Mouse (Mus musculus): ENCODE measurements around the gene Gpsm1.

Gene Gpsm1

DNA sequence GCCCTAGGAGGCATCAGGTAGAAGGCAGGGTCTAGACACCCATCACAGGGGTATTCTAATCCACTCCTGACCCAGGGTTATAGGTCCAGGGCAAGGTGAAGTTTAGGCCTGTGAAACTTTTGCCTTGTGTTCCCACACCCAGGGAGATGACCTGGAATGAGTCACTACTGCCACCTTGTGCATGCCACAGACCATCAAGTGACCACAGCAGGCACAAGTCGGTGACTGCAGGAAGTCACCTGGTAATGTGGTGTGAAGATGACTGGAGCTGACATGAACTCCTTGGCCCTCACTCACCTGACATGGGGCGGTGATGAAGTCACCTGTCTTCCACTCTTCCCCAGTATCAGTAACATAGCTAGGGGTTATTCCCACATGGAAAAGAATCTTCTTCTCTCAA is 2.5 kb upstream of the Gpsm1 start:
- no peak for DNase-seq (ENCODE audit: low spot score)

DNA sequence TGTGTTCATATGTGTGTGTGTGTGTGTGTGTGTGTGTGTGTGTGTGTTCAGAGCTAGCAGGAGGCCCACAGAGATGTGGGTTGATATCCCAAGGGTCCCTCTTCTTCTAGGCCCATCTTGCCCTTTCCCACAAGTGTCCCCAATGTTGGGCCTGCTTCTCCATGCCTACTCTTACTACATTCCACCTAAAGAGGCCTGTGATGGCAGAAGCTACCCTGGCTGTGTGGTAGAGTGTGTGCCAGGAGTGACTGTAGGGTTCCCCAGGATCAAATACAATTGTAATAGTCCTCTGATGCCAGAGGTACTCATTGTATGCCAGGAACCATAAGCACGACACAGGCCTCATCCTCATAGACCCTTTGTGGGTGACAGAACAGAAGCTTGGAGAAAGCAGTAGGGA is 1.9 kb upstream of the Gpsm1 start:
- no peak for DNase-seq (ENCODE audit: low spot score)

DNA sequence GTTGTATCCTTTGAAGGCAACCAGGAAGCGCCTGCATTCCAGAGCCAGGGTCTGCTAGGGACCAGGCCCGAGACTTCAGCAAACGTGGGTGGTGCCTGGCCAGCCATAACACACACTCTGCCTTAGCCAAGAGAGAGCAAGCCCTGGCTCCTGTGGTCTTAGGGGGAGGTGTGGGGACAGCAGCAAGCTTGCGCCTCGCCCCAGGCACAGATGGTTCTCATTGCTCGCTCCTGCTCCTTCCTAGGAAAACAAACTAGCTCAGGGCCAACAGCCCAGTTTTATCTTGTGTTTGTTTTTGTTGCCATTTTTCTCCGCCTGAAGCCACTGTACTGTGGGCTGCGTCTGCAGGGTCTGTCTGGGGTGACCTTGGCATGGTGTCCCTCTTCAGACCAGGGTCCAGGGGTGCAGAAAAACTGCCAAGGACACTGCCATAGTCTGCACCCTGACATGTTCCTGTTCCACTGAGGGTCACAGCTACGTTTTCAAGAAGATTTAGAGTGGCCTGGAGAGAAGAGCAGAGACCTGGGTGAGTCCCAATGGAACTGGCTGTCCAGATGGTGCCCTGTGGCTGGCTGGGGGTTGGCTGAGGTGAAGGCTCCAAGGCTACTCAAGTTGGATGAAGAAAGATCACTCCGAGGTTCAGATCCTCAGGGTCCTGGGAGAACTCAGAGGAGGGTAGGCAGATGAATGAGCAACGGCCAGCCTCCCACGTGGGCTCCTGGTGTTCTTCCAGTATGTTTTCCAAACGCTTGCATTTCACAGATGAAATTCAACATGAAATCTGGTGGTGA is 839 bp upstream of the Gpsm1 start:
- peak; percentile 42 for DNase-seq (ENCODE audit: low spot score)

DNA sequence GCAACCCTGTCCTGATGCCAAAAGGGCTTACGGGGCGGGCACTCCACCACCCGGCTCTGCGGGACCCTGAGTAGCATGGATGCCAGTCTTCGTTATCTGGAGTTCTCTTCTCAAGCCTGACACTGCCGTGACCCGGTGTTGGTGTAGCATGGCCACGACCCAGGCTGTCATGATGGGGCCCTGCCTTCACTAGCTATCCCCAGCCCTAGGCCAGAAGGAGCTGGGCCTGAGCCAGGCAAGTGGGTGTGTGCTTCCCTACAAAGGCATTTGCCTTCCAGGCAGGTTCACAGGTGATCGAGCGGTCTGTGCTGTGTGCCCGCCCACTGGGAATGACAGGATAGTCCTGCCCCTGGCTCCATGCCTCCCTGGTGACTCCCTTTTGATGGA is 603 bp downstream of the Gpsm1 start:
- DNase-seq (ENCODE audit: low spot score): no peak

DNA sequence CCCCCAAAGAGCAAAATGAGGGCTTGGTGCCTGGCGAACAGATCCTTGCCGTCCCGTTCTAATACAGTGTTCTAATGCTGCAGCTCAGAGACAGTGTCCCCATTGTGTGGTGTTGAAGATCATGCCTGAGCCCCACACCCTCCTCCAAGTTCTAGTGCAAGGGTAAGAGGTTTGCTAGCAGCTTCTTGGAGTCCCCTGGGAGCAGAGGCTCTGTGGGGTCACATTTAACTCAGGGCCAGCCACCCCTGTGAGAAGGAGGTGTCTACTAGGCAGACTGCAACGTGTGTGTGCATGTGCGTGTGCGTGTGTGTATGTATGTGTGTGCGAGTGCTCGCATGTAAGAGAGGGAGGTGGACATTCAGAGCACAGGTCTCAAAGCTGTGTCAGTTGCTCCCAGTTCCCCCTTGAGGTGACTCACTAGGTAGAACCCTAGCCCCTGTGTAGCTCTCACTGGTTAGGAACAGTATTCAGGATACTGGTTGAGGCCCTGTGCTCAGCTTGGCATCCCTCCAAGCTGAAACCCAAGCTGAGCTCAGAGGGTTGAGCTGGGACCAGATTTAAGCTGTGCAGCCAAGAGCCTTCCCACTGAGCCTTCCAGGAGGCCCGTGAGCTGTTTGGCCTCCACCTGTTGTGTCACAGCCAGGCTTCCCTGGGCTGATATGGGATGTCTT is 1.4 kb downstream of the Gpsm1 start:
- no peak for DNase-seq (ENCODE audit: low spot score)

DNA sequence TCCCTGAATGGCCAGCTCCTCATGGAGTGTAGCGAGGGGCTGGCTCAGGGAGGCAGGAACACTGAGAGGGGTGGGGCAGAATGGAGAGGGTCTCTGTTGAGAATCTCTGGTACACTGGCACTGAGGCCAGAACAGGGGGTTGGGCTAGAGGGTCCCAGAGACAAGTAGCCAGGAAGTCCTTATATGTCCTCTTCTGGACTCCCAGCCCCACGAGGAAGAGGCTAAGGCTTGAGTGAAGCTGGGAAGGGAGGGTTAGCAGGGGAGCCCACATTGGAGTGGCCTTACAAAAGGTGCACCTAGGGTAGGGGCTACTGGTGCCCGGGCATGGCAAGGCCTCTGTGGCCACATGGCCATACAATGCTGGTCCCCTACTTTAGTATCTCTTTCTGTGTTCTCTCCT is 2.1 kb downstream of the Gpsm1 start:
- no peak for DNase-seq (ENCODE audit: low spot score)

DNA sequence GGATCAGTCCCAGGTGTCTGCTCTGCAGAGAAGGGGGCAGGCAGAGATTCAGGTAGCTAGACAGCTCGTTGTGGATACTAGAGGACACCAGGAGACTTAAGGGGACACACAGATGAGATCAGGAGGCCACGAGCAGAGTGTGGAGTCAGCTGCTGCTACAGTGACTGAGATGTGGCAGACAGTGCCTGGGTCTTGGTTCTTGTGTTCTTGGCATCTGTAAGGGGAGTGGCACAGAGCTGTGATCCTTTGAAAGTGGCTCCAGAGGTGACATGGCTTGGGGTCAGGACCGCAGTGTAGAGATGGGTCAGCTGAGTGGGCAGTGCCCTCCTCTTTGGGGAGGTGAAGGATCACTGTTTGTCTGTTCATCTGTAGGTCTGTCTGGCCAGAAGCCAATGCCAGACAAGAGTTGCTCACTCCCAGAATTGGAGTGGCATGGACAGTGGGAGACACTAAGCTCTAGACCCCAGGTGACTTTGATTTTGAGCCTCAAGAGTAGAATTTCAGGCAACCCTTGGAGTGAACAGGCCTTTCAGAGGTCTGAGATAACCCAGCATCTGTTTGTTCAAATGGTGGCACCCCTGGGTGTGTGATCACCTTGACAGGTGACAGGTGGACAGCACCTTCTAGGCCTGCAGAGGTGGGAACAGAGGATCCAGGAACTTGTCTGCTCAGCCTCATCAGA is 2.8 kb downstream of the Gpsm1 start:
- DNase-seq (ENCODE audit: low spot score): no peak

DNA sequence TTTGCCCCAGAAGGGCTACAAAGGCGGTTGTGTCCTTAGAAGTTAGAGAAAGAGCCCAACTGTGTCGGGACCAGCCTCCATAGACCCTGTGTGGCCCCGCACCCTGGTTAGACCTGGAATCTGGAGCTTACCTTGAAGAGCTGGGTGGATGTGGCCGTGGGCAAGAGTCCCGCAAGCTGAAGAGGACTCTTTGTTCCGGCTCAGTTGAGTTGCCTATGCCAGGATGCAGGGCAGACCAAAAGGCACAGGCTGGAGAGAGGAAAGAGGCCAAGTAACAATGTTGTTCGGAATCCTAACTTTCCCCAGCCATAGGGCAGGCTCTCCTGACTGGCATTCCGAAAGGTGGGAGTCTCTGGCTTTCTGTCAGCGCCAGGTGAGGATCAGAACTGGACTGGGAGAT is 3.8 kb downstream of the Gpsm1 start:
- no peak for DNase-seq (ENCODE audit: low spot score)

DNA sequence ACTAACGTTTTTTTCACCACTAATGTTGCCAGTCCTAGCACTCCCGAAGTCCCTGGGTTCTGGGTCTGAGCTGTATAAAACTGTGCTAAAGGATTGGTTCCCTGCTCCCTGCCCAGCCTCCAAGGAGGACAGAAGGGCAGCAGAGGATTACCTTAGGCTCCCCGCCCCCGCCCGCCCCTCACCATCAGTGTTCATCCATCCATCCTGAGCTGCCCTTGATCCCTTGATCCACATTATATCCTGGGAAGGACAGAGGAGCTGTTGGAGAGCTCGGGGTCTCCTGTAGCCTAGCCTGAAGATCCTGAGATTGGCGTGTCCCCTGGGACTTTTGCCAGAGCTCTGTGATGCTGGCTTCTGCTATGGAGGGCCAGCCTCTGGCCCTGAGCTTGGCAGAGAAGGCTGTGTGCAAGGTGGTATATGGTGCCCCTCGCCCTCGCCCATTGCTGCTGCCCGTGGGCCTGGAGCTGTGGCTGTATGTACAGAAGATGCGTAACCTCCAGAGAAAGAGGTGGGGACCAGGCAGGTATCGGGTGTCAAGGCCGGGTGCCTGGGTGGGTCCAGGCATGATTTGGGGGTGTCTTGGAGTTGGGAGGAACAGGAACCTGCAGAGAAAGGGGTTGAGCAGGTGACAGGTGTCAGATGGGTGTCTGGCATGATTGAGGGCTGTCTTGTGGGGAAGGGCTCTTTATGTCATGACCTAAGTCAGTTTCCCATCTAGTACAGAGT is 4.4 kb downstream of the Gpsm1 start:
- no peak for DNase-seq (ENCODE audit: low spot score)

DNA sequence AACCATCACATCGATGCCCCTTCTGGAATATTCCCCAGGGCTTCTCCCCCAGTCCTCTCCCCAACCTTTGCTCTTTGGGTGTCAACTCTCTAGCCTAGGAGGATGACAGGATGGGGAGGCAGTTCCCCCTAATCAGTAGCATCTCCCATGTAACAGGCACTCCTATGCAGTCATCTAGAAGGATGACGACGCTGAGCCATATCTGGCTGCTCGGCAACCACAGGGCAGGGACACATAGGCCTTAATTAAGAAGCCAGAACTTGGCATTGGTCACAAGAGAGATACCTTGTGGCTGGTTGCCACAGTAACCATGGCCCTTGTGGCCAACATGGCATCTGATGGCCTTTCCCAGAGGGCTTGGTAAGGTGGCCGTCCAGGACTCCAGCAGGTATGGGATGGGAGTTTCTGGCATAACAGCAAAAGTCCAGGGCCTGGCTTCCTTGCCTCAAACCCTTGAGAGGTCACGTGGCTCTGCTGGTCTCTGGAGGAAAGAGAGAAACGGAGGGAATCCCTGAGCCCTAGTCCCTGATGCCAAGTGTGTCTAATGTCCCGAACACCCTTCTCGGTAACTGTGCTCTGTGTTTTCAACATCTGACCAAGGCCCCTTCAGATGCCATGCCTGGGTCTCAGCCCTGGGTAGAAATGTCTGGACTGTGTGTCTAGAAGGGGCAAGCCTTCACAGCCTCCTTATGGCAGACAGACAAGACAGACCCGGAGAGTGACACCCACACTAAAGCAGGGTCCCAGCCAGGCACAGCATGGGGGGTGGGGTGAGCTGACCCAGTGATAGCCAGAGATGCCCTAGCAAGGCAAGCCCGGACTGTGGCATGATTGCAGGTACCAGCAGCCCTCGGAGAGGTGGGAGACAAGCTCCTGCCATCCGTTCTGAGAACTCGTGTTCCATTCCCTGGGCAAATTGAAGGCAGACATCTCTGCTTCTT is 5.2 kb downstream of the Gpsm1 start:
- DNase-seq (ENCODE audit: low spot score): no peak

DNA sequence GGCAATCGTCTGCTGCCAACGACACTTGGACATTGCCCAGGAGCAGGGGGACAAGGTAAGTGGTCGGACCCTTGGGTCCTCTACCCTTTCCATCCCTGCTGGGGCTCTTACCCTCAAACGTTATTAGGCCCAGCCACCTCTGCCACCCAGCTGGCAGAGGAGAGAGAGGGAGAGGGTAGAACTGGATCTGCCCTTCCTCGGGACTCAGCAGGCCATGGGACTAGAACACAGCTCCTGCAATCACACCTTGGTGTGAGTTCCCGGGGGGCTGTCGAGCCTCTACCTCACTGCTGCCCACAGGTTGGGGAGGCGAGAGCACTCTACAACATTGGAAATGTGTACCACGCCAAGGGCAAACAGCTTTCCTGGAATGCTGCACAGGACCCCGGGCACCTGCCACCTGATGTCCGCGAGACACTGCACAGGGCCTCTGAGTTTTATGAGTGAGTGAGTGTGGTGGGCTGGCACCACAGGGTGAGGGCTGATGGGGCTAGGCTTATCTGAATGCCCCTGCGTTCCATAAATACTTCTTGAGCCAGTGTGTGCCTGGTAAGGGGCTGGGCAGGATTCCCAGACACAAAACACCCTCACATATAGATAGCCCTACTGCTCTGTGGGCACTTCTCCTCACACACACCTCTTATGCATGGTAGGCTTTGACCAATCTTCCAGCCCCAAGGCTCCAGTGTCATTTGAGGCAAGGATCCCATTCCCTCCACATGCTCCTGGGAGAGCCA is 8.4 kb downstream of the Gpsm1 start:
- DNase-seq (ENCODE audit: low spot score): no peak

DNA sequence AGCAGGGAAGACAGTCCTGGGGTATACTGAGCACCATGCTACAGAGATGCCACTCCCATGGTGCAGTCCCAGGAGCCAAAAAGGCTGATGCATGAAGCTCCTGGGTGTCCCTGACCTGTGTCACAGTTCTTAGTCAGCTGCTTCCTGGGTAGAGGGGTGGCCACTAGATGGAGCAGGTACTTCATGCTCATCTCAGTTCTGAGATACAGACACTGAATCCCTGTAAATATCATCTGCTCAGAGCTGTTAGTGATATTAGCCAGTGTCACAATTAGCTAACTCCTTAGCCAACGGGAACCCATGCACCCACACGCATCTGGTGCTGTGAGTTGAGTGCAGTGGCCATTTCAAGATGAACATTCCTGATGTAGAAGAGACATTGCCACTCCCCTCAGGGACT is 9.6 kb downstream of the Gpsm1 start:
- no peak for DNase-seq (ENCODE audit: low spot score)

DNA sequence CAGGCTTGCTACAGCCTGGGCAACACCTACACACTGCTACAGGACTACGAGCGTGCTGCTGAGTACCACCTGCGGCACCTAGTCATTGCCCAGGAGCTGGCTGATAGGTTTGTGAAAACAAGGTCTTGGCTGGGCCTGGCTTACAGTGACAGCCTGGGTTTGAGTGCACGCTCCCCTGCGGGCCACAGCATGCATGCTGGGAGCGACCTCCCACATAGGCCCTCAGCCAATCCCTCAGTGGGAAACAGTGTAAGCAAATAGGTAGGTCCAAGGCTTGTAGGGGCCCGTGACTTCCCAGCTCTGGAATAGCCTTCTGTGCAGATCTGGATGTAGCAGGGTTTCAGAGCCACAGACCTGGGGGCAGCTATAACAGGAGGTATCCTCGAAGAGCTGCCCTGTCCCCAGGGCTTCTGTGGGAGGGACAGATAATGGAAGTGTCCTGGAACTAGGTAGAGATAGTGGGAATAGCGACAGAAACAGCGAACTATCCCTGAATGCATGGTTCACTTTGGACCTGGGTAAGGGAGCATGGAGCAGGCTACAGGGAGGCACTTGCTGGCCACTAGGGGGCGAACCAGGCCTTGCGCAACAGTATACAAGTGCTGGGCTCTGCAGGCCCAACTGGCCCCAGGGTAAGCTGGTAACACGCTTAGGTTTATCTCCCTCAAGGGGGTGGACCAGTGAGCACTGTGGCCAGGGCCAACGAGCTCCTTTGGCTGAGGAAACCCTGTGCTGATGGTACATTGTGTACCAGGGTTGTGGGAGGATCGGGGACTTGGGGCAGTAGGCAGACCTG is 10.3 kb downstream of the Gpsm1 start:
- DNase-seq (ENCODE audit: low spot score): peak; percentile 54

DNA sequence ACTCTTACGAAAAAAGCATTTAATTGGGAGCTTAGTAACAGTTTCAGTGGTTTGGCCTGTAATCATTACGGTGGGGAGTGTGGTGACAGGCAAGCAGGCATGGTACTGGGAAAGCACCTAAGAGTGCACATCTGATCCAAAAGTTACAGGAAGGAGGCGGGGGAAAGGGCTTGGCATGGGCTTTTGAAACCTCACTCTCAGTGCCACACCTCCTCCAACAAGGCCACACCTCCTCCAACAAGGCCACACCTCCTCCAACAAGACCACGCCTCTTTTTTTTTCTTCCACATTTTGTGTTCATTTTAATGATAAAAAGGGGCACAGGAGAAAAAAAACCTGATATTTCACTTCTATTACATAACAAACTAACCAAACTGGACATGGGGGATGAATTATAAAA is 12.5 kb downstream of the Gpsm1 start:
- DNase-seq (ENCODE audit: low spot score): no peak

DNA sequence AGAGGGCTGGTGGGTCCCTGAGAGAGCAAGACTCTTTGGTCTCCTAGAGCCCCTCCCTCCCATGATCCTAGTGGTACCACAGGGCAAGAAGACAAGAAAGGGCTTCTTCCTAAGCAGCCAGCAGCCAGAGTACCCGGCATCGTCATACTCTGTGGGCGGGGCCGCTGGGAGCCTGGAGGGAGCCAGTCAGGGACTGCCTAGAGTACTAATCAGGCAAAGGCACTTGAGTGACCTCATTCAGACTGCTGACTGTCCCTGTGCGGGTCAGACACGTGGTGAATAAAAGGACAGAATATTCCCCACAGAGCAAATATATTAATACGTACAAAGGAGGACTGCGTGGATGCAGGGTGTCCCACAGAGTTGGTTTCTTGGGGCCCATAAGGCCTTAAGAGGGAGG is 14.1 kb downstream of the Gpsm1 start:
- DNase-seq (ENCODE audit: low spot score): no peak

DNA sequence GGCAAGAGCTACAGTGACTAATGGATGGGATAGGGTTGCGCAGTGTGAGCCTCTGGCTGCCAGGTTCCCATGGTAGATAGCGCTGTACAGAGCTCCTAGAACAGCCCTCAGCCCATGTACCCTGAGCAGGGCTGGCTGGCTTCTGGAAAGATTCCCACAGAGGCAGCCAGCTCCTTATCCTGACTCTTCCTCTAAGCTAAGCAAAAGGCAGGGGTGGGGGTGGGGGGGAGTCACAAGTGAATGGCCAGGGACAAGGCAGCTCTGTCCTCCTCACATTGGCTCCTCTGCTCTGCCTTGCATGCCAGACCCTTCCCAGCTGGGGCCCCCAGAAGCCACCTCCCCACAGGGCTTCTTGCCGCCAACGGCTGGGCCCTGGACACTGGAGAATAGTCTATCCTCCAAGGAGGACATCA is 14.7 kb downstream of the Gpsm1 start:
- DNase-seq (ENCODE audit: low spot score): no peak

DNA sequence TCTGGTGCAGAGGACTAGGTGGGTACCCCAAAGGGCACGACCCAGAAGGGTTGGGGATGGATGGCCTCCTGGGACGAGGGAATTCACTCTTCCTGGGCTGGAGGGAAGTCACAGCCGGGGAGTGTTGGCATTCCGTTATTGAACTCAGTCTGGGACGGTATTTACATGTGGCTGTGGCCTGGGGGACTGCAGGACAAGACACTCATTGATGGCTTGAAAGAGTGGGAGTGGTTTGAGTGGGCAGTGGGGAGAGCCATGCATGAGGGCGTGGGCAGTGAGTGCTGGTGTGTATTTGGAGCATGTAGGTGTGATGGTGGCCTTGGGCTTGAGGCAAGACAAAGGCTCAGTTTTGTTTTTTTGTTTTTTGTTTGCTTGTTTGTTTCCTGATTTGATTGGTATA is 15.4 kb downstream of the Gpsm1 start:
- DNase-seq (ENCODE audit: low spot score): no peak

DNA sequence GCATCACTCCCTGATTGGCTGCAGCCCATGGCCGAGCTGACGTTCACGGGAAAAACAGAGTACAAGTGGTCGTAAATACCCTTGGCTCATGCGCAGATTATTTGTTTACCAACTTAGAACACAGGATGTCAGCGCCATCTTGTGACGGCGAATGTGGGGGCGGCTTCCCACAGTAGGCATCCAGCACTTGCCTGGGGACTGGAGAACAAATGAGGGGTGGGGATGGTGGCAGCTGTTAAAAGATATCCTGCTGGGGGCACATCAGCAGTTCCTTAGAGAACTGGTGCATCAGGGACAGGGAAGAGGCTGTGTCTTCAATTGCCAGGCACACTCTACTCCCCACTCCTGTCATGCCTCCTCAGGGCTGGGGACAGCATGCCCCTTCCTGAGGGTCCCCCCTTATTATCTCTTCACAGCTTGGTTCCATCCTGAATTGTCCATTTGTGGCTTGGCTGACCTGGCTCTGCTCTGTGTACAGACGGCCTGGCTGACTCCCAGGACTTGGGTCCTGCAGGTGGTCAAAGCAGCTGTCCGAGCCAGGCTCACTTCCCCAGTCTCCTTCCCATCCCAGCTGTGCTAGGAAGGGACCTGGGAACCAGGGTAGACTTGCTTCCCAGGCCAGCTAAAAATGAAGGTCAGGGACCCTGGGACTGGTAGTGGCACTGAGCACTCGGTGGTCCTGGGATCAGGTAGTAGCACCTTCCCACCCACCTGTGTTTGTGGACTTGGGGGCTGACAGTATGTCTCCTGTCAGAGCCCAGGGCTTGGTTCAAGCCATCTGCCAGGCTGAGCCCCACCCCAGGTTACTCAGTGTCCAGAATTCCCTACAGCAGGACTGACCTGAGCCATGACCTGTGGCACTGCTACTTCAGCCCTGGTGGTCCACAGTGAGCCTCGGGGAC is 23.2 kb downstream of the Gpsm1 start:
- DNase-seq (ENCODE audit: low spot score): no peak

DNA sequence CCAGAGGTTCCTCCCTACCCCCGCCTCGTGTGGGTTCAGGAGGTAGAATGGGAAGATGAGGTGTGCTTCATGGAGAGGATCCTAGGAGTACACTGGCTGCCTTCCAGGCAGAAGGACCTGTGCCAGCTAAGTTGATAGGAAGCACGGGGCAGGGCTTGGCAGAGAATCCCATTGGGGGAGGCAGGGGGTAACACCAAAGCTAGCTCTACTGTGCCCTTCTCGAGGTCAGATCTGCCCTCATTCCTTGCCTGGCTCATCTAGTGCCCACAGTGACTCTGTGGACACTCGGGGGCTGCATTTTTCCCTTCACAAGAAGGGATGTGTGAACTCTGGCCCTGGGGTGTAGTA is 23.9 kb downstream of the Gpsm1 start:
- no peak for DNase-seq (ENCODE audit: low spot score)
